Mouse (Mus musculus) liver, postnatal 0 days (tissue): ENCODE data around the gene Ncor1. TPM values are rescaled to one million over a fixed set of nuclear protein-coding genes. Genes with fewer than 3 reads are reported as not detected.

Experiments
- ATAC-seq: fragments of 200-750 bp; cut with Nextera tagmentation; 2 replicates; pipeline ENCODE4 v1.8.0; 2017; ENCODE audit warnings: mild to moderate bottlenecking, moderate library complexity
- DNase-seq: peaks from one replicate; pipeline ENCODE4 v3.0.0-alpha.2; 2016
- H3K27ac ChIP-seq: fragments of 300-500 bp; sonication (generic); 2 replicates; pipeline ENCODE4 v1.5.1; 2014; ENCODE audit warnings: antibody characterized with exemption, moderate library complexity, mild to moderate bottlenecking, low read depth
- H3K27me3 ChIP-seq: fragments of 300-500 bp; sonication (generic); 2 replicates; pipeline ENCODE4 v1.6.1; 2014; ENCODE audit warnings: low read length, control low read depth, mixed read lengths; ENCODE audit not compliant: insufficient read depth
- H3K36me3 ChIP-seq: fragments of 300-500 bp; sonication (generic); replicated peaks from 2 replicates; pipeline ENCODE4 v1.6.1; 2014; ENCODE audit warnings: mild to moderate bottlenecking, control low read depth, low read length, moderate library complexity, mixed read lengths; ENCODE audit not compliant: insufficient read depth
- H3K4me1 ChIP-seq: fragments of 300-500 bp; sonication (generic); 2 replicates; pipeline ENCODE4 v1.6.1; 2014; ENCODE audit warnings: antibody characterized with exemption, mild to moderate bottlenecking, control low read depth; ENCODE audit not compliant: insufficient read depth
- H3K4me2 ChIP-seq: fragments of 300-500 bp; sonication (generic); 2 replicates; pipeline ENCODE4 v1.6.1; 2014; ENCODE audit warnings: low read depth, mild to moderate bottlenecking, low read length, moderate library complexity, mixed read lengths
- H3K4me3 ChIP-seq: fragments of 300-500 bp; sonication (generic); 2 replicates; pipeline ENCODE4 v1.5.1; 2014; ENCODE audit warnings: low read depth, low read length
- H3K9ac ChIP-seq: fragments of 300-500 bp; sonication (generic); replicated peaks from 2 replicates; pipeline ENCODE4 v1.6.1; 2014; ENCODE audit warnings: mild to moderate bottlenecking, moderate library complexity
- H3K9me3 ChIP-seq: fragments of 300-500 bp; sonication (generic); 2 replicates; pipeline ENCODE4 v1.6.1; 2016; ENCODE audit warnings: mild to moderate bottlenecking, control low read depth, low read length, mixed read lengths
- CTCF ChIP-seq: sonication (generic); IDR thresholded peaks from 2 replicates; pipeline ENCODE4 v1.5.1; 2016; ENCODE audit warnings: antibody characterized with exemption, low read depth
- EP300 ChIP-seq: IDR thresholded peaks from 2 replicates; pipeline ENCODE4 v1.6.1; 2016; ENCODE audit warnings: antibody characterized with exemption, low read depth, mild to moderate bottlenecking
- WGBS: fragments of 180-500 bp; shearing (Covaris S2); extraction: QIAGEN DNeasy Blood & Tissue Kit; methylation state at CpG from one replicate; pipeline ENCODE4 v1.1.7; 2014; ENCODE audit not compliant: insufficient replicate concordance; 5-methylcytosine and 5-hydroxymethylcytosine counted together
- polyA plus RNA-seq: library from polyadenylated mRNA; unstranded; fragments of >200 nt; fragmentation: Nextera tagmentation; extraction: Ambion mirVana; gene quantifications from 2 replicates; pipeline ENCODE4 v1.2.1, GENCODE M21; 2015

The Ncor1 gene
- polyA plus RNA-seq, 1 experiment from 2014 or later, result 52.0 TPM

GRCm38 (mm10) chr11:62320097-62320496 lies 138.2 kb downstream of the Ncor1 start:
- H3K9ac ChIP-seq, result no peak overlapping the region
- no peak overlapping the region for H3K4me3 ChIP-seq
- H3K27ac ChIP-seq, result no peak overlapping the region
- WGBS, result 74% methylated on average over 3 of the region's 3 CpGs
- H3K9me3 ChIP-seq, result no peaks in the 10 kb centered on the region
- H3K27me3 ChIP-seq, result no peaks in the 10 kb centered on the region
- no peak overlapping the region for H3K4me2 ChIP-seq
- DNase-seq, result no peak
- peaks cover 80% of the 10 kb centered on the region for H3K36me3 ChIP-seq
- TF ChIP-seq CTCF (no peak), EP300 (no peak)
- no peak for ATAC-seq
- H3K4me1 ChIP-seq, result no peaks in the 10 kb centered on the region

DNA sequence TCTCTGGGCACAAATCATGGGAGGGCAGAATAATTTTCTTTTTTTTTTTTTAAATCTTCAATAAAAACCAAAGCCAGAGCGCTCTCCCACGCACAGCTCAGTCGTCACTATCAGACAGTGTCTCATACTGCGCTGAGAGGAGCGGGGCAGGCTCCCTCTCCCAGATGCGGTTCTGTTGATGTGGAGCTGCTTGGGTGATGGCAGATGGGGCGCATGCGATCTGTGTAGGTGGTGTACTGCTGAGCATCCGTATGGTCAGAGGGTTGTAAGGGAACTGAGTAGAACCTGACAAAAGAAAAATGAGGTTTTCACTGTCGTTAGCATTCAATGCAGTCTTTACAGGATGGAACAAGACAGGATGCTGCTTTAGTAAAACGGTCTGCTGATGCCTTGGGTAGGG lies 140.6 kb downstream of the Ncor1 start:
- DNase-seq (no peak), ATAC-seq (no peak)
- Histone ChIP-seq H3K4me2 (no peak overlapping the region), H3K9ac (no peak overlapping the region), H3K4me3 (no peak overlapping the region), H3K27me3 (no peaks in the 10 kb centered on the region), H3K27ac (no peak overlapping the region), H3K36me3 (peaks cover 81% of the 10 kb centered on the region), H3K4me1 (no peaks in the 10 kb centered on the region), H3K9me3 (no peaks in the 10 kb centered on the region)
- TF ChIP-seq CTCF, result no peak
- TF ChIP-seq EP300, result no peak
- 86% methylated on average over 11 of the region's 11 CpGs for WGBS

DNA sequence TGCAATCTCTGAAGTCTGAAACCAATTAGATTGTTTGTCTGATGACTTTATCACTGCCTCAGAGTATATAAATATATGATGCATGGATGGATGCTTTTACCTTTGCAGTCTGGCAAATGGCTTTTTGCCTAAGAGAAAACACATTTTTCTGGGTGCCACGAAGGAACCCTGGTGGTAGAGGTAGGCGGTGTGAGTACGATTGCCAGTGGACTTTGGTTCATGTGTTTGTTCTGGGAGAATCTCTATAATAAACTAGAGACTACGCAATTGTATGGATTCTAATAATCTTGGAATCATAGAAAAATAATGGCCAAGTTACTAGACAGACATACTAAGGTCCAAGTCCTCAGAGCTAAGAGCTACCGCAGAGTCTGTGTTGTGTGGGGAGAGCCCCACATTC lies 143.4 kb downstream of the Ncor1 start:
- Histone ChIP-seq H3K27me3 (no peaks in the 10 kb centered on the region), H3K4me2 (no peak overlapping the region), H3K9me3 (no peaks in the 10 kb centered on the region), H3K4me3 (no peak overlapping the region), H3K4me1 (no peaks in the 10 kb centered on the region), H3K27ac (no peak overlapping the region), H3K36me3 (peaks cover 61% of the 10 kb centered on the region), H3K9ac (no peak overlapping the region)
- 88% methylated on average over 5 of the region's 5 CpGs for WGBS
- ATAC-seq (peak; percentile 64), DNase-seq (no peak)
- TF ChIP-seq EP300 (no peak), CTCF (no peak)

DNA sequence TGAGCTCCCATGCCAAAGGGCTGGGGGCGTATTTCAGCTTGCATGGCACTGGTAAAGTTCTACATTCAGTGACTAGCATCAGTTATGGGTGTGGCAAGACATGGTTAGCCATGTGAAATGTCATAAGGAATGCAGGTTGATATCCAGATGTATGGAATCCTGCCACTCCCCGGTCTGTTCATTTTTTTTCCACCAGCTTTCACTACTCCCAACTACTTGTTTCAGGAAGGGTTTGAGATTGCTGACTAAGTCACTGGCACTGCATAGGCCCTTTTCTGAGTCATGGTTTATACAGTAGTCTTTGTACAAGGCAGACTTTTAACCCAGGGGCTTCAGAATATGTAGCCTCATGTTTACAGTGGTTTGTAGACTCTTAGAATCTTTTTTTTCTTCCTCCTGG lies 149.0 kb downstream of the Ncor1 start:
- Histone ChIP-seq H3K27ac (no peak overlapping the region), H3K9ac (no peak overlapping the region), H3K4me1 (no peaks in the 10 kb centered on the region), H3K4me2 (no peak overlapping the region), H3K36me3 (peaks cover 31% of the 10 kb centered on the region), H3K9me3 (no peaks in the 10 kb centered on the region), H3K4me3 (no peak overlapping the region), H3K27me3 (no peaks in the 10 kb centered on the region)
- no peak for DNase-seq
- ATAC-seq, result no peak
- WGBS, result 85% methylated on average over 2 of the region's 2 CpGs
- TF ChIP-seq CTCF (no peak), EP300 (no peak)

DNA sequence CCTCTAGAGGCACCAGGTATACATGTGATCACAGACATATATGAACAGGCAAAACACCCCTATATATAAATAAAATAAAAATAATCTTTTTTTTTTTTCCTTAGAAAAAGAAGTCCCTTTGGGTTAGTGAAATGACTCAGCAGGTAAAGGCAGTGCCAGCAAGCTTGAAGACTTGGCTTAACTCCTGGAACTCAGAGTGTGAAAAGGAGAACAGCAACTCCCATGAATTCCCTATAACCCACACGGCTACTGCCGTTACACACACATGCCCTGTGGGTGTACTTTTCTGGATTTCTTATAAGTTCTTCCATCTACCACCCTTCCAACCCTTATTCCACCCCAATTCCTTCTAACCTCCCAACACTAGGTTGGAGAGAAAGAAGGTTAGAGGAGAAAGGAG lies 152.5 kb downstream of the Ncor1 start:
- Histone ChIP-seq H3K4me1 (no peaks in the 10 kb centered on the region), H3K4me3 (no peak overlapping the region), H3K9ac (no peak overlapping the region), H3K36me3 (peaks cover 14% of the 10 kb centered on the region; the same call in 1 of the 2 replicates), H3K9me3 (no peaks in the 10 kb centered on the region), H3K27me3 (no peaks in the 10 kb centered on the region), H3K27ac (no peak overlapping the region), H3K4me2 (no peak overlapping the region)
- no peak for DNase-seq
- ATAC-seq, result no peak
- no peak for TF ChIP-seq EP300
- no peak for TF ChIP-seq CTCF
- 85% methylated on average over 2 of the region's 2 CpGs for WGBS

DNA sequence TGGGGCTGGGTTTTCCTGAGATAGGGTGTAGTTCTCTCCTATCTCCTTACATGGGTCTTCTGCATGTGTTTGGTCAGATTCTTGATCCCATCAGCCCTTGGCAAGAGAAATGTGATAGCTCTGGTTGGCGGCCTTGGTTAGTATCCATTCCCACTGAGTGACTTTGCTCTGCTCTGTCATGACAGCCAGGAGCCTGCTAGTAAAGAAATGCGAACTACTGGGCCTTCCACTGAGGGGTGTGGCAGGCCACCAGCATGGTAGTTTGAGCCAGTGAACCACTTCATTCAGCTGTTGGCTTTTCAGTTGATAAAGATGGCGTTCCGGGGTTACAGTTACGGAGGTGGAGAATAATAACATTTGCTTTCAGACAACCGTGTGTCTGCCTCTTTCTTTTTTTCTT lies 159.5 kb downstream of the Ncor1 start:
- peaks cover 5% of the 10 kb centered on the region; the same call in 1 of the 2 replicates for H3K36me3 ChIP-seq

DNA sequence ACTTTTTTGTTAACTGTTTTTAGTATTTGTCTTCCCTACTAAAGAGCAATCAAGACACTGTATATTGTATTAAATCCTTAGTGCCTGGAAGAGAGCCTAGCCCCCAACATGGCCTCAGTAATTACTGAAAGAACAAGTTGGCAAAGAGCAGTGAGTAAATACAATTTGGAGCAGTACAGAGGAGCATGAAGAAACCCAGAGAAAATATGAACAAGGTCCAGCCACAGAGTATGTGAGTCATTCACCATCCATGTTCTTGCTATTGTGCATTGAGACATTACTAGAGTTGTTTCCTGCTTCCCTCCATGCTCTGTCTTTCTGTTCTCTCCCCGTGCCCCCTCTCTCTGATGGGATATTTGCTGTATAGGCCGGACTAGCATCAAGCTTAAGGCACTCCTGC lies 164.2 kb downstream of the Ncor1 start:
- TF ChIP-seq EP300 (no peak), CTCF (no peak)
- Histone ChIP-seq H3K36me3 (peaks cover 9% of the 10 kb centered on the region; the same call in 1 of the 2 replicates), H3K27ac (no peak overlapping the region), H3K27me3 (no peaks in the 10 kb centered on the region), H3K9me3 (no peaks in the 10 kb centered on the region), H3K4me2 (no peak overlapping the region), H3K4me1 (no peaks in the 10 kb centered on the region), H3K4me3 (no peak overlapping the region), H3K9ac (no peak overlapping the region)
- peak; percentile 50; the same call in 1 of the 2 replicates for ATAC-seq
- no peak for DNase-seq
- 84% methylated on average over 2 of the region's 2 CpGs for WGBS

More for the DNA sequence above, 159.5 kb downstream of the Ncor1 start:
- no peaks in the 10 kb centered on the region for H3K9me3 ChIP-seq
- ATAC-seq (no peak), DNase-seq (no peak)
- no peak overlapping the region for H3K4me2 ChIP-seq
- no peak overlapping the region for H3K4me3 ChIP-seq
- no peak overlapping the region for H3K27ac ChIP-seq
- H3K4me1 ChIP-seq, result no peaks in the 10 kb centered on the region
- TF ChIP-seq CTCF (no peak), EP300 (no peak)
- H3K27me3 ChIP-seq, result no peaks in the 10 kb centered on the region
- H3K9ac ChIP-seq, result no peak overlapping the region
- 85% methylated on average over 6 of the region's 6 CpGs for WGBS
